Mouse (Mus musculus) ES-CJ7 (cell line): Measurements from ENCODE around the gene Rrnad1.
"Not testable (repeated sequence)": the region's sequence is repeated elsewhere in the genome, so short reads cannot be mapped to it uniquely, and the experiment has no call there.

Source experiments
- DNase-seq: peaks from one replicate; pipeline ENCODE4 v3.0.0; 2011; ENCODE audit warnings: low read depth, low spot score

Rrnad1 gene

GRCm38 (mm10) chr3:87918551-87918950 lies 12.0 kb downstream of the Rrnad1 start:
- no peak for DNase-seq

DNA sequence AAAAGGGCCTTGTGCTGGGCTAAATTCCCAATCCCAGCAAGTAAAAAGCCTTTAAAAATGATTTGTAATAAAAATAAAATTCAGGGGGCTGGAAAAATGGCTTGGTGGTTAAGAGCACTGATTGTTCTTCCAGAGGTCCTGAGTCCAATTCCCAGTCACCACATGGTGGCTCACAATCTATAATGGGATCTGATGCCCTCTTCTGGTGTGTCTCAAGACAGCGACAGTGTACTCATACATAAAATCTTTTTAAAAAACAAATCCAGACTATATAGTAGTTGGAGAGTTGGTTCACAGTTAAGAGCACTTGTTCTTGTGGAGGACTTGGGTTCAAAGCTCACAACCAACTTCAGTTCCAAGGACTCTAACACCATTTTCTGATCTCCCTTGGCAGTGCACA lies 13.5 kb downstream of the Rrnad1 start:
- no peak for DNase-seq

- DNase-seq, result no peak
These were observed 16.6 kb downstream of the Rrnad1 start for GRCm38 (mm10) chr3:87913891-87914290.

- no peak for DNase-seq
These were observed 17.0 kb downstream of the Rrnad1 start for GRCm38 (mm10) chr3:87913491-87913890.

GRCm38 (mm10) chr3:87910573-87911141 lies 19.9 kb downstream of the Rrnad1 start:
- DNase-seq, result peak; percentile 99

DNA sequence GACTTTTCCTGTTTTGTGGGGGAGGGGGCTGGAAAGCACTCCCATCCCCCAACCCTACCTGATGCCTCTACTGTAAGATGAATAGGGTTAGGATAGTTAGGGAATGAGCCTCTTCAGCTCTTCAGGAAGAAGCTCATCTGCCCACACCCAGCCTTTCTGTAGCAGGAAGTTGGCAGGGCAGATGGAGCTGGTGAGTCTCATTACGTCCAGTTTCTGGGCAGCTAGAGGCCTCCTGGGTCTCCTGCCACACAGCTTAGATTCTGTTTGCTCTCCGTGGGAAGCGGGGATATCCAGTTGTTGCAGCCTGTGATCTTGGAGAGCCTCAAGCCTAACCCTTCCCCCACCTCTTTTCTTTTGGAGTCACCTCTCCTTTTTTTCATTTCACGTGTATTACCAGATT lies 20.6 kb downstream of the Rrnad1 start:
- peak; percentile 65 for DNase-seq

DNA sequence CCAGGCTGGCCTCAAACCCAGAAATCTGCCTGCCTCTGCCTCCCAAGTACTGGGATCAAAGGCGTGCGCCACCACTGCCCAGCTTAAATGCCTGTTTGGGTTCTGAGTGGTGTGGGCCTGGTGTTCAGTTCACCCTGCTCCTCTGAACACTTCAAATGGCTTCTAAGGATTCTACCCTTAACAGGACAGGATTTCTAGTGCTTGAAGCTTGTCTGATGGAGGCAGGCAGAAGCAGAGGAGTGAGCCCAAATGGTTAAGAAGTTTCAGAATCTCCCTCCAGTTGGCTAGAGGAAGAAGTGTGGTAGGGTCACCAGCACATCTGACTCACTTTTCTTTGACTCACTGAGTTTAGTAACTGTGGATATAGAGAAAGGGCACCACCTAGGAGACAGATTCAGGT lies 21.1 kb downstream of the Rrnad1 start:
- DNase-seq, result no peak

GRCm38 (mm10) chr3:87907906-87908305 lies 22.6 kb downstream of the Rrnad1 start:
- DNase-seq, result no peak

DNA sequence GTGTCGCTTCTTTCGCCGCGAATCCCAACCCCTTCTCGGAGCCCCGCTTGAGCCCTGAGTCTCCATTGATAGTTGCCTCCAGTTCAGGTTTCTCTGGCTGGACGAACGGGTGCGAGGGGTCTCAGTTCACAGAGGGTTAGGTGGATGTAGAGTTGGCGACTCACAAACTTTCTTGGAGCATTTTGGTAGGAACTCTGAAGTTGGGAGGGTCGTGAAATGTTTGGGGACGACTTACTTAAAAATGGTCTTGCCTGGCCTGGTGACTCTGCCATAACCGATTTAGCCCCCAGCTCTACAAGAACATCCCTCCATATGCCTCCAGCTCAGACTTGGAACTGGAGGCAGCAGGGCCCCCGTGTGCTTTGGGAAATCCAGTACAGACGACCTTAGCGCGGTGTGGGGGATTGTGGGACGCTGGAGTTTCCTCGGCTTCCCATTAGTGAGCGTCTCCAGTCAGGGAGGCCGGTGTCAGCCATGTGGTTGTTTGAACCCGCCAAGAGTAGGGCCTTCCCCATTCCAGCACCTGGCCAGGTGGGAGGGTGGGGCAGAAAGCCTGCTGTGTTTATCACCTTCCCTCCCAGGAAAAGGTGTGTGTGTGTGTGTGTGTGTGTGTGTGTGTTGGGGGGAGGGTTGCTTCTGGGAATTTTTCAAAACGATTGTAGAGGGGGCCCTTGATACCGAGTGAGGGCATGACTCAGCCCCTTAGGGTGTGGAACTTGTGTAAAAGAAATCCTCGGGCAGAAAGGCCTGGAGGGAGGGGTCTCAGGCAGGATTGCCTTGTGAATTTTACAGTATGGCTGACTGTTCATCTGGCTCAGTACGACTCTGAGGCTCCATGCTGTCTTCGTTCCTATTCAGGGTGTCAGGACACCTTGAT lies 23.3 kb downstream of the Rrnad1 start:
- DNase-seq, result peak; percentile 67

DNA sequence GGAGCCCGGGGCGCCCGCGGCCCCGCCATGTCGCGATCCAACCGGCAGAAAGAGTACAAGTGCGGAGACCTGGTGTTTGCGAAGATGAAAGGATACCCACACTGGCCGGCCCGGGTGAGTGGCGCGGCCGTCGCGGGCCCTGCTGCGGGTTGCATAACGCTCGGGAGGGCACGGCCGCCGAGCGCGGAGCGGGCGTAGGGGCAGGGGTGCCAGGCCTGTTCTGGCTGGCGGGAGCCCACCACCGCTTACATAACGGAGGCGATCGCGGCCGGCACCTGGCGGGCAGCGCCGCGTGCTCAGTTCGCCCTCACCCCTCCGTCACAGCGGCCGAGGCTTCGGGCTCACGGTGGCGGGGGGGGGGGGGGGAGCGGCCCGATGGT lies 23.9 kb downstream of the Rrnad1 start:
- no peak for DNase-seq

DNA sequence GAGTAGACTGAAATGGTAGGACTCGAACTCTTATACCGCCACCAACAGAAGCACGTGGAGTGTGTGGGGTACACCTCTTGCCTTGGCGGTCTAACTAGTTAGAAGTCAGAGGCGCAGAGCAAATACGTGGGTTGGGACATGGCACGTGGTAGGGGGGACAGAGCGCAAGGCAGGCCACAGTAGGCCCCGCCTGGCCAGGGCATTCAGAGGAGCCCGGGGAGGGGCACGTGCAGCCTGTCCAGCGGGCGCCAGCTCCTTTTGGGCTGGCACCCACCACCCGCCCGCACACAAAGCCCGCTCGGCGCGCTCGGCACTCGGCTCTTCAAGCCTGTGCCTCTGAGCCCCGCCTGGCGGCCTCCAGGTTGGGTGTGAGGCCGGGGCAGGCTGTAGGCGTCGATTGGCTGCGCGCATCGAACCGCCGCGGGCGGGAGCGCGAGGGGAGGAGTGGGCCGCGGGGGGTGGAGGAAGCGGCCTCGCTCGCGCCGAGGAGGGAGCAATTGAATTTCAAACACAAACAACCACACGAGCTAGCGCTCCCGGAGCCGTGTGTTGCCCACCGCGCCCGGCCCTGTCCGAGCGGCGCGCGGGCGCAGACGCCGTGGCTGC lies 24.5 kb downstream of the Rrnad1 start, which contains the start of gene Hdgf:
Gene Hdgf (plus strand): TSS at position 442 of the 606 bp plus-strand sequence.
- DNase-seq, result peak; percentile 96

GRCm38 (mm10) chr3:87903821-87904220 lies 26.7 kb downstream of the Rrnad1 start:
- DNase-seq, result no peak

GRCm38 (mm10) chr3:87901959-87902358 lies 28.6 kb downstream of the Rrnad1 start:
- DNase-seq, result not testable (repeated sequence)

- DNase-seq, result no peak
These were observed 29.4 kb downstream of the Rrnad1 start for GRCm38 (mm10) chr3:87901036-87901624.

GRCm38 (mm10) chr3:87899776-87900175 lies 30.7 kb downstream of the Rrnad1 start:
- DNase-seq, result no peak

DNA sequence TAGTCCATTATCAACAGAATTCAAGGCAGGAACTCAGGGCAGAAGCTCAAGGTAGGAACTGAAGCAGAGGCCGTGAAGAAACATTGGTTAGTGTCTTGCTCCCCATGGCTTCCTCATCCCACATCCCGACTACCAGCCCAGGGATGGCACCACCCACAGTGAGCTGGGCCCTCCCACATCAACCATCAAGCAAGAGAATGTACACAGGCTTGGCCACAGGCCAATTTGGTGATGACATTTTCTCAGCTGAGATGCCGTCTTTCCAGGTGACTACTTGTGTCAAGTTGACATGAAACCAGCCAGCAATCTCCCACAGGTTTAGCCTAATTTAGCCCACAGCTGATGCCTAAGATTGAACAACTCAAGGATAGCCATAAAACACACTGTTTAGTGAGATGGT lies 31.3 kb downstream of the Rrnad1 start:
- no peak for DNase-seq

- DNase-seq, result peak; percentile 91
These were observed 37.1 kb downstream of the Rrnad1 start for GRCm38 (mm10) chr3:87893367-87893905.

- DNase-seq, result no peak
These were observed 39.0 kb downstream of the Rrnad1 start for GRCm38 (mm10) chr3:87891481-87891880.

DNA sequence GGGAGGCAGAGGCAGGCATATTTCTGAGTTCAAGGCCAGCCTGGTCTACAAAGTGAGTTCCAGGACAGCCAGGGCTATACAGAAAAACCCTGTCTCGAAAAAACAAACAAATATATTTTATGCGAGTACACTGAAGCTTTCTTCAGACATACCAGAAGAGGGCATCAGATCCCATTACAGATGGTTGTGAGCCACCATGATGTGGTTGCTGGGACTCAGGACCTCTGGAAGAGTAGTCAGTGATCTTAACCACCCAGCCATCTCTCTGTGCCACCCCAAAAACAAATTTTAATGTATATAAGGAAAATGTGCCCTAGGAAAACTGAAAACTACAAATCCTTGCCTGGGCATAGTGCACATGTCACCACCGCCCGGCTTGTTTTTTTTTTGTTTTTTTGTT lies 43.1 kb downstream of the Rrnad1 start:
- DNase-seq, result peak; percentile 64

- no peak for DNase-seq
These were observed 44.1 kb downstream of the Rrnad1 start for GRCm38 (mm10) chr3:87886416-87886815.

DNA sequence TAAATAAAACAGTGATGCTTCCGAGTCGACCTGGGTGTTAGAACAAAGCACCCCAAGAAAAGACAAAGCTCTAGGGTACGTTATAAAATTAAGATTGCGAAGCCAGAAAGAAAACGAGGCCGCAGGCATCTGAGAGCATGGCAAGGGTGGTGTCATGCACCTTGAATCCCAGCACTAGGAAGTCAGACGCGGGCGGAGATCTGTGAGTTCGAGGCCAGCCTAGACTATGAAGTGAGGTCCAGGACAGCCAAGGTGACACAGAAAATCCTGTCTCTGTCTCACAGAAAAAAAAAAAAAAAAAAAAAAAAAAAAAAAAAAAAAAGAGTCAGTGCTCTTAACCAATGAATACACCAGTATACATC lies 44.5 kb downstream of the Rrnad1 start:
- no peak for DNase-seq
